Mouse (Mus musculus) myocyte (in vitro differentiated cells): ENCODE measurements at regions not wholly inside any gene's neighbourhood (a gene's known extent, or its start where the extent isn't known, plus 50 kb on each side); places are given as distances from the start of the nearest gene placed in this dataset.

Source experiments
- MAX ChIP-seq: IDR thresholded peaks from one replicate; pipeline ENCODE4 v1.6.1; 2011; ENCODE audit warnings: low read depth, mild to moderate bottlenecking, control low read depth
- MYOD1 ChIP-seq, 3 experiments: IDR thresholded peaks; one replicate each; pipeline ENCODE4 v1.6.1; 2011; ENCODE audit warnings: control low read depth in 2 of 3, low read depth in 2 of 3, mild to moderate bottlenecking in 2 of 3, moderate library complexity in 1 of 3; ENCODE audit not compliant: insufficient read length in 2 of 3, control insufficient read depth in 1 of 3
- MYOG ChIP-seq, 3 experiments: IDR thresholded peaks; one replicate each; pipeline ENCODE4 v1.6.1; 2011; ENCODE audit warnings: control low read depth in 2 of 3, low read depth in 2 of 3, mild to moderate bottlenecking in 2 of 3; ENCODE audit not compliant: insufficient read length in 2 of 3, control insufficient read depth in 1 of 3, insufficient read depth in 1 of 3
- POLR2A ChIP-seq: IDR thresholded peaks from one replicate; pipeline ENCODE4 v1.6.1; 2011; ENCODE audit warnings: low read depth, mild to moderate bottlenecking, control low read depth, moderate library complexity; ENCODE audit not compliant: insufficient read length
- POLR2AphosphoS2 ChIP-seq: IDR thresholded peaks from one replicate; pipeline ENCODE4 v1.6.1; 2011; ENCODE audit warnings: low read depth, control low read depth; ENCODE audit not compliant: insufficient read length
- SRF ChIP-seq: IDR thresholded peaks from one replicate; pipeline ENCODE4 v1.6.1; 2011; ENCODE audit warnings: low read depth; ENCODE audit not compliant: control insufficient read depth, insufficient read length
- TCF12 ChIP-seq: IDR thresholded peaks from one replicate; pipeline ENCODE4 v1.6.1; 2011; ENCODE audit warnings: mild to moderate bottlenecking, control low read depth; ENCODE audit not compliant: poor library complexity, insufficient read depth, severe bottlenecking
- USF1 ChIP-seq: IDR thresholded peaks from one replicate; pipeline ENCODE4 v1.6.1; 2011; ENCODE audit warnings: low read depth, mild to moderate bottlenecking, control low read depth, moderate library complexity

- TF ChIP-seq POLR2AphosphoS2 (no peak), USF1 (no peak), SRF (no peak), POLR2A (no peak), MYOD1 (IDR thresholded peaks at IDR 0.05; ENCODE audit: control insufficient read depth in 1 of 3, insufficient read length in 2 of 3, low read depth in 2 of 3) (no peak), MAX (no peak), MYOG (IDR thresholded peaks at IDR 0.05; ENCODE audit: control insufficient read depth in 1 of 3, insufficient read depth in 1 of 3, insufficient read length in 2 of 3, low read depth in 2 of 3) (no peak), TCF12 (no peak)
Observed at GRCm38 (mm10) chr4:84149149-84150050, 525.7 kb downstream of the Bnc2 start.
